Mouse (Mus musculus) E14TG2a.4 (cell line): Measurements from ENCODE around the gene Scd4.

Experiments
- CTCF ChIP-seq: conservative IDR thresholded peaks from 2 replicates; pipeline ENCODE4 v1.5.1; 2014; ENCODE audit warnings: low read length
- NANOG ChIP-seq: IDR thresholded peaks from 2 replicates; pipeline ENCODE4 v1.6.1; 2014; ENCODE audit warnings: borderline replicate concordance, low read length, mixed read lengths
- POU5F1 ChIP-seq: IDR thresholded peaks from 2 replicates; pipeline ENCODE4 v1.6.1; 2014; ENCODE audit warnings: low read length, borderline replicate concordance

DNA sequence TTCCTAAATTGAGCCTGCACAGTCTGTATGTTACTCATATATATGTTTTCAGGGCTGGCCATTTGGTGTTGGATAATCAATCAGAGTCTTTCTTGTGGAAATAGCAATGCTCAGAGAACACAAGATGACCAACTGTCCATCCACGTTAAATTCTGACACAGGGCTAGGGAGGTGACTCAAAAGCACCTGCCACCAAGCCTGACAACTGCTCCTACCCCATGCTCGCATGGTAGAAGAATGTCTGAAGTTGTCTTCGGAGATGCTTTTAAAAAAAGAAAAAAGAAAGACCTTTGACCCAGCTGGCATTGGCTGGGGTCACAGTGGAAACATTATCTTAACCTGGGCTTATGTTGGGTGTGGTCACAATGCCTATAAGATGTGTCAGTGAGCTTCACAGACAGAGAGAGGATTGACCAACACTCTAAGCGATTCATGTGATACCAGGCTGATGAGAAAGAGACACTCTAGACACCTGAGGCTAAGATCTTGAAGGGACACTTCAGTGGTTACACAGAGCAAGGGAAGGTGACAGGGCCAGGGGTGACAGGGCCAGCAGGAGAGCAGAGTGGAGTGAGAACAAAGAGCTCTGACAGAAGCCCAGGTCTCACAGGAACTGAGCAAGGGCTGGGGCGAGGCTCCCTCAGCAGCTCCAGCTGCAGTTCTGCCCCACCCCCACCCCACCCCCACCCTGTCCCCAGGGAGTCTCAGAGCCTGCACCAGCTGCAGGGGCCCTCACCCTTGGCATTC is 44.9 kb downstream of the Scd4 start:
- TF ChIP-seq CTCF (no peak), NANOG (no peak), POU5F1 (no peak)
